Mouse (Mus musculus) embryonic facial prominence, embryonic 14.5 days (tissue): Measurements from ENCODE around the gene Mbd3. TPM values are rescaled to one million over a fixed set of nuclear protein-coding genes. Genes with fewer than 3 reads are reported as not detected.

Source experiments
- ATAC-seq: fragments of 200-750 bp; cut with Nextera tagmentation; 2 replicates; pipeline ENCODE4 v1.8.0; 2017; ENCODE audit warnings: low read depth, moderate number of reproducible peaks, moderate TSS enrichment
- DNase-seq: peaks from one replicate; pipeline ENCODE4 v3.0.0-alpha.2; 2015; ENCODE audit warnings: low spot score
- H3K27ac ChIP-seq: fragments of 300-500 bp; sonication (generic); replicated peaks from 2 replicates; pipeline ENCODE4 v1.5.1; 2014; ENCODE audit warnings: low read depth, mild to moderate bottlenecking, low read length, moderate library complexity
- H3K27me3 ChIP-seq: fragments of 300-500 bp; sonication (generic); replicated peaks from 2 replicates; pipeline ENCODE4 v1.6.1; 2014; ENCODE audit warnings: low read length; ENCODE audit not compliant: control insufficient read depth, insufficient read depth
- H3K36me3 ChIP-seq: fragments of 300-500 bp; sonication (generic); 2 replicates; pipeline ENCODE4 v1.6.1; 2014; ENCODE audit warnings: low read length, mixed read lengths; ENCODE audit not compliant: control insufficient read depth, insufficient read depth
- H3K4me1 ChIP-seq: fragments of 300-500 bp; sonication (generic); 2 replicates; pipeline ENCODE4 v1.6.1; 2014; ENCODE audit warnings: antibody characterized with exemption, low read length; ENCODE audit not compliant: control insufficient read depth, insufficient read depth
- H3K4me2 ChIP-seq: fragments of 300-500 bp; sonication (generic); 2 replicates; pipeline ENCODE4 v1.6.1; 2014; ENCODE audit warnings: low read depth, mild to moderate bottlenecking, low read length, moderate library complexity, mixed read lengths
- H3K4me3 ChIP-seq: fragments of 300-500 bp; sonication (generic); 2 replicates; pipeline ENCODE4 v1.5.1; 2014; ENCODE audit warnings: low read depth, mild to moderate bottlenecking, low read length
- H3K9ac ChIP-seq: fragments of 300-500 bp; sonication (generic); 2 replicates; pipeline ENCODE4 v1.6.1; 2014; ENCODE audit warnings: low read depth, mild to moderate bottlenecking, low read length, moderate library complexity, mixed read lengths
- H3K9me3 ChIP-seq: fragments of 300-500 bp; sonication (generic); 2 replicates; pipeline ENCODE4 v1.6.1; 2016; ENCODE audit warnings: low read length; ENCODE audit not compliant: control insufficient read depth
- WGBS: fragments of 180-500 bp; shearing (Covaris S2); extraction: QIAGEN DNeasy Blood & Tissue Kit; methylation state at CpG from one replicate; pipeline ENCODE4 v1.1.7; 2014; 5-methylcytosine and 5-hydroxymethylcytosine counted together
- polyA plus RNA-seq: library from polyadenylated mRNA; unstranded; fragments of >200 nt; fragmentation: Nextera tagmentation; extraction: Ambion mirVana; gene quantifications from 2 replicates; pipeline ENCODE4 v1.2.1, GENCODE M21; 2014

The Mbd3 gene
- polyA plus RNA-seq, 1 experiment from 2014 or later = 164 TPM

DNA sequence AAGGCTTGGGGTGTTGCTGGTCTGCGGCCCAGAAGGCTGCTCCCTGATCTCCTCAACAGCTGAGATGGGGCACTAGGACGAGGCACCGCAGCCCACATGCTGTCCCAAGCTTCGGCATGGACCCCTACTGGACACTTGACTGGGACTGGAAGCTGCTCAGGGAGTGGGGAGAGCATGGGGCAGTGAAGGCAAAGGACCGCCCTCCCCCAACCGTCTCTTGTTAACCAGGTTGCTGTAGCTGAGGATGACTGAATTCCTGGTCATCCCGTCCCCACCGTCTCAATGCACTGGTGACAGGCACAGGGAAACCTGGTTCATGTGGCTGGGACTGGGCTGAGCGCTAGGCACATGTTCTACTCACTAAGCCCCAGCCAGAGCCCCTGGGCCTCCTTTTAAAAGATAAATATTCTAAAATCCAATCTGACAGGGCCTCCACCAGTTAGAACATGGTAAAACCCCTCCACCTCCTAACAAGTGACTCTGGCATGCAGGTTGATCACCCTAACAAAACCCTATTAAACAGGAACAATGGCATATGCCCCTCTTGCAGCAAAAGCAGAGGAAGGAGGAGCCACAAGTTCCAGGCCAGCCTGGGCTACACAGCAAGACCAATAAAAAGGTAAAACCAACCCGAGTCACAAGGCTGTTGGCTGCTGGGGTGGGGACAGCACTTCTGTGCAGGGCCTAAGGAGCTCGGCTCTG is 2.4 kb downstream of the Mbd3 start:
- peak overlapping the region; percentile 76; the same call in 1 of the 2 replicates for H3K4me3 ChIP-seq
- no peak overlapping the region for H3K27ac ChIP-seq
- H3K9ac ChIP-seq = peak overlapping the region; percentile 96
- no peaks in the 10 kb centered on the region for H3K9me3 ChIP-seq
- H3K4me1 ChIP-seq = peaks cover 19% of the 10 kb centered on the region
- peak overlapping the region; percentile 94 for H3K4me2 ChIP-seq
- no peaks in the 10 kb centered on the region for H3K27me3 ChIP-seq
- H3K36me3 ChIP-seq = peaks cover 64% of the 10 kb centered on the region
- ATAC-seq (no peak), DNase-seq (no peak)
- WGBS = 88% methylated on average over 11 of the region's 11 CpGs

DNA sequence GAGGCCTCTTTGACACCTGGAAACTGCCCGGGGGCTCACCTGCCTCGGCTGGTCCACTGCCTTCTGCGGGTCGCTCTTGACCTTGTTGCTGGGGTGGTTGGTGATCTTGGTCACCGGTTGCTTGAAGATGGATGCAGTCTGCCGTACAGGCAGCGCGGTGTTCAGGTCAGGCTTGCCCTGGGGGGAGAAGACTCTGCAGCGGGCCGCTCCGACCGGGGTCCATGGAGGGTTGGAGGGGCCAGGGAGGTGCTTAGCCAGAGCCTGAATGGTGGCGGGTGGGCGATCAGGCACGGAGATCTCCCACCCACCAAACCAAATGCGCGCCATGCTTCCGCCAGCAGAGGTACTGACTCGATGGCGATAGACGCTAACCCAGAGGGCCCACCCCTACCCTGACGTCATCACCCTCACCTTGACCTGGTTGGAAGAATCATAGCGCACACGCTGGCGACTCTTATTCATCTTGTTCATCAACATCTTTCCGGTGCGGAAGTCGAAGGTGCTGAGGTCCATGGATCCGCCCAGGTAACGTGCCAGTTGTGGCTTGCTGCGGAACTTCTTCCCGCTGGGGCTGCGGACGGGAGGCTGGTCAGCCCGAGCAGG is 4.2 kb downstream of the Mbd3 start:
- Histone ChIP-seq H3K4me1 (peaks cover 16% of the 10 kb centered on the region), H3K9ac (no peak overlapping the region), H3K36me3 (peaks cover 69% of the 10 kb centered on the region), H3K9me3 (no peaks in the 10 kb centered on the region), H3K4me3 (no peak overlapping the region), H3K27ac (no peak overlapping the region), H3K4me2 (no peak overlapping the region), H3K27me3 (no peaks in the 10 kb centered on the region)
- ATAC-seq = no peak
- no peak for DNase-seq
- WGBS = 95% methylated on average over 35 of the region's 35 CpGs

DNA sequence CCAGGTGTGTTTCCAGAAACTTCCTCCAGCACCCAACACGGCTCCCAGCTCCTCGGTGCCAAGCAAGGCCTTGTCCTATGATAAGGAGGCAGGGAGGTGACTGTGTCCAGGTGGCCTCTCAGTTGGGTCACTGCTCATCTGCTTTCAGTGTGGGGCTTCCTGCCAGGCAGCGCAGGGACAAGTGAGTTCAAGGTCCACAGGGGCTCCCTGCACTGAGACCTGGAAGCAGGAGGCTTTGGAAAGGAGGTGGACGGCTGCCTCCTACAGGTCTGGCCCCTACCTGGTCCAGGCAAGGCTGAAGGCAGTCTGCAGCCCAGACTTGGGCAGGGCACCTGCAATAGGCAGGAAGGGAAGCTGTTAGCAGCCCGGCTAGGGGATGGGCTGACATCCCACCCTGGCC is 6.7 kb downstream of the Mbd3 start:
- H3K9me3 ChIP-seq = no peaks in the 10 kb centered on the region

DNA sequence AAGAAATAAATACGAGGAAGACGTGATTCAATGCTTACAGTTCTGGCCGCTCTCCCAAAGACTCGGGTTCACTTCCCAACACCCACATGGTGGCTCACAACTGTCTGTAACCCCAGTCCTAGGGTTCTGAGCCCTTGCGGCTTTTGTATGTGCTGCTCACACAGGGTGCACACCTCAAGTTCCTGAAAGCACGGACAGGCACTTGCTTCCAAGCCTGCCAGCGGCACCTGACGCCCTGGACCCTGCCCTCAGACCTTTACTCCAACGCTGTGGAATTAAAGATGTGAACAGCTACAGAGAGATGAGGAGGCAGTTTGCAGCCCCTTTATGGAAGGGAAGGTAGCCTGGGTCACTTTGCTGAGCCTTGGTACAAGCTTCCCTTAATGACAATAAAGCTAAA is 8.7 kb downstream of the Mbd3 start:
- no peak for ATAC-seq
- Histone ChIP-seq H3K27ac (no peak overlapping the region), H3K27me3 (no peaks in the 10 kb centered on the region), H3K4me1 (peaks cover 7% of the 10 kb centered on the region; the same call in 1 of the 2 replicates), H3K4me2 (no peak overlapping the region), H3K4me3 (no peak overlapping the region), H3K36me3 (peaks cover 51% of the 10 kb centered on the region), H3K9me3 (no peaks in the 10 kb centered on the region), H3K9ac (no peak overlapping the region)
- DNase-seq = no peak
- WGBS = 85% methylated on average over 9 of the region's 9 CpGs

More for the DNA sequence above, 6.7 kb downstream of the Mbd3 start:
- no peaks in the 10 kb centered on the region for H3K27me3 ChIP-seq
- H3K4me3 ChIP-seq = no peak overlapping the region
- H3K27ac ChIP-seq = no peak overlapping the region
- 93% methylated on average over 5 of the region's 5 CpGs for WGBS
- H3K4me1 ChIP-seq = peaks cover 17% of the 10 kb centered on the region
- DNase-seq = no peak
- H3K4me2 ChIP-seq = no peak overlapping the region
- no peak overlapping the region for H3K9ac ChIP-seq
- no peak for ATAC-seq
- peaks cover 69% of the 10 kb centered on the region for H3K36me3 ChIP-seq

DNA sequence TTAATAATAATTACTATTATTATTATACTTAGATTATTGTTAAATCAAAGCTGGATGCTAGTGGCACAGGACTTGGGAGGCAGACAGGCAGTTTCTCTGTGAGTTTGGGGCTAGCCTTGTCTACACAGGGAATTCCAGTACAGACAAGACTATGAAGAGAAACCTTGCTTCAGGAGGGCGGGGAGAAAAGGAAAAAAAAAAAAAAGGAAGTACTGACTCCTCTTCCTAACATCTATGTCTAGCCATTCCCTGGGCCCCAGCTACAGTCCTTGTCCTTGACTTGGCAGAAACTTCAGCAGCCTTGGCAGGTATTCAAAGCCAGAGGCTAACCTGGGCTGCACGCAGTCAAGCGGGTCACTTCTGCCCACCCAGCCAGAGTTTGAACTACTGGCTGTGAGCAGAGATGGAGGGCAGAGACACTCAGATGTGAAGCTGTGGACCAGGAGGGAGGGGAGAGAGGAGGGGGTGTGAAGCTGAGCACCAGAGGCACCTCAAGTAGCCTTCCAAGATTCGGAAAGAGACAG is 10.1 kb downstream of the Mbd3 start:
- Histone ChIP-seq H3K4me1 (peaks cover 17% of the 10 kb centered on the region), H3K9me3 (no peaks in the 10 kb centered on the region), H3K4me3 (no peak overlapping the region), H3K4me2 (no peak overlapping the region), H3K27me3 (no peaks in the 10 kb centered on the region), H3K27ac (no peak overlapping the region), H3K36me3 (peaks cover 42% of the 10 kb centered on the region), H3K9ac (no peak overlapping the region)
- WGBS = 76% methylated on average over 4 of the region's 4 CpGs
- ATAC-seq = no peak
- DNase-seq = no peak

DNA sequence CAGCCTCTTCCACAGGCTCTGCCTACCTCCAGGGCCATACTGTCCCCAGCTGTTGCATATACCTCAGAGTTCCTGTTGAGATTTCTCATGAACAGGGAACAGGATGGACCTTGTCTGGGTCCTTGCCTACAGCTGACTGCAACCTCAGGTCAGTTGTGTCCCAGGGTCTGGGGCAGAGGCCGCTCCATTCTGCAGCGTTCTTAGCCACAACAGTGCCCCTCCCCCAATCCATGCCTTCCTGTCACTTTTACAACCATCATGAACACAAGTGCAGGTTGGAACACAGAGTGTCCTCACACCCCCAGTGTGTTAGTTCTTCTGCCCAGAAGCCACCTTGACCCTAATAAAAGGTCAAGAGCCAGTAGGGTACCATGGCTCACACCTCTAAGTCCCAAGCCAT is 10.6 kb downstream of the Mbd3 start:
- Histone ChIP-seq H3K4me3 (no peak overlapping the region), H3K9ac (no peak overlapping the region), H3K4me2 (peak overlapping the region; percentile 91; the same call in 1 of the 2 replicates), H3K9me3 (no peaks in the 10 kb centered on the region), H3K36me3 (peaks cover 40% of the 10 kb centered on the region), H3K4me1 (peaks cover 20% of the 10 kb centered on the region), H3K27me3 (no peaks in the 10 kb centered on the region), H3K27ac (no peak overlapping the region; the same call in 1 of the 2 replicates)
- DNase-seq (no peak), ATAC-seq (no peak)
- 28% methylated on average over 2 of the region's 2 CpGs for WGBS

DNA sequence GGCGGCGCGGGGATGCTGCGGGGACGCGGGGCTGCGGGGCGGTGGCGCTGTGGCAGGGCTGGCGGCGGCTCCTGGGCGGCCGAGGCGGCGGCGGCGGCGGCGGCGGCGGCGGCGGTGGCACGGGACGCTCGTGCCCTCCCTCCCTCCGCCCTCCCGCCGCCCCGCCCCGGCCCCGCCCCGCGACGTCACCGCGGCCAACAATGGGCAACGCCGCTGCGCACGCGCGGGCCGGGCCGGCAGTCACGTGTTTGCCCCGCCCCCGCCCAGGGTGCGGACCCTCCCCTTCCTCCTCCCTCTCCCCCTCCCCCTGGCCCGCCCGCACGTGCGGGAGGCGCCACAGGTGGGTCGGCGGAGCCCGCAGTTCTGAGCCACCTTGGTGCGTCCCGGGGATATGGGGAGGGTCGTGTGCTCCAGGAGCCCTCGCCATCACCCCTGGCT is 11.8 kb downstream of the Mbd3 start, which contains the start of gene Mex3d:
Mex3d (minus strand) TSS at position 138 of the 438 bp plus-strand sequence.
- H3K9me3 ChIP-seq = no peaks in the 10 kb centered on the region
- peak within 1 kb of the TSS; percentile 90 for H3K4me3 ChIP-seq
- H3K27ac ChIP-seq = peak within 1 kb of the TSS; percentile 92
- peaks cover 20% of the 10 kb centered on the region for H3K4me1 ChIP-seq
- DNase-seq (peak; percentile 93), ATAC-seq (peak; percentile 46)
- H3K4me2 ChIP-seq = peak within 1 kb of the TSS; percentile 91
- peaks cover 37% of the 10 kb centered on the region for H3K36me3 ChIP-seq
- peak within 1 kb of the TSS; percentile 95 for H3K9ac ChIP-seq
- no peaks in the 10 kb centered on the region for H3K27me3 ChIP-seq
- 0% methylated on average over 1 of the region's 61 CpGs for WGBS

DNA sequence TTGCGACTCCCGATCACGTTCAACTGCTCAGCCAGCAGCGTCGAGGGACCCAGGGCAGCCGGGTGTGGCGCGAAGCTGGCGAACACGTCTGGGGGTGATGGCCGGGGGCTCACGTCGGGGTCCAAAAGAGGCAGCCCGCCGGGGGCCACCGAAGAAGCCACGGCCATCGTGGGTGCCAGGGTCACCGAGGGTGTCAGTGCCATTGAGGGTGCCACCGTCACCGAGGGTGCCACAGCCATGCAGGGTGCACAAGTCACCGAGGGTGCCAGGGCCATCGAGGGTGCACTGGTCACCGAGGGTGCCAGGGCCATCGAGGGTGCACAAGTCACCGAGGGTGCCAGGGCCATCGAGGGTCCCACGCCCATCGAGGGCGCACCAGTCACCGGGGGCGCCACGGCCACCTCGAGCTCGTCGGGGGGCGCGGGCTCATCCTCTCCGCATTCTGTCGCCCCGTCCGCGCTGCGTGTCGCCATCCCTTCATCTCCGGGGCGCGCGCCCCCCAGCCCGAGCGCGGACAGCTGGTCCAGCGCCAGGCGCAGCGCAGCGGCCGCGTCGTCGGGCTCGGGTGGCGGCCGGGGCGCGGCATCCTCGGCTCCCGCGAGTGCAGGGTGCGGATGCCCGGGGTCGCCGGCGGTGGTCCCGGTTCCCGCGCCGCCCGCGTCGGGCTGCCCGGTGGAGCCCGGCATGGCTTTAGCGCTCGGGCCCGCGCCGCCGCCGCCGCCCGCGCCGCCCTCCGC is 12.4 kb downstream of the Mbd3 start:
- no peaks in the 10 kb centered on the region for H3K9me3 ChIP-seq
- DNase-seq (peak; percentile 23), ATAC-seq (no peak)
- WGBS = 0% methylated on average over 16 of the region's 94 CpGs
- H3K4me3 ChIP-seq = peak overlapping the region; percentile 90
- H3K4me1 ChIP-seq = peaks cover 20% of the 10 kb centered on the region
- H3K4me2 ChIP-seq = peak overlapping the region; percentile 91
- peak overlapping the region; percentile 95 for H3K9ac ChIP-seq
- H3K27me3 ChIP-seq = no peaks in the 10 kb centered on the region
- H3K27ac ChIP-seq = peak overlapping the region; percentile 92
- H3K36me3 ChIP-seq = peaks cover 37% of the 10 kb centered on the region
